Mouse (Mus musculus) liver, embryonic 13.5 days (tissue): ENCODE data around the gene Col6a2. TPM values are rescaled to one million over a fixed set of nuclear protein-coding genes. Genes with fewer than 3 reads are reported as not detected.

Experiments
- ATAC-seq: fragments of 200-750 bp; cut with Nextera tagmentation; 2 replicates; pipeline ENCODE4 v1.8.0; 2017; ENCODE audit warnings: low read depth, mild to moderate bottlenecking, moderate number of reproducible peaks, moderate library complexity
- DNase-seq: peaks from one replicate; pipeline ENCODE4 v3.0.0; 2022
- H3K27ac ChIP-seq: fragments of 300-500 bp; sonication (generic); 2 replicates; pipeline ENCODE4 v1.5.1; 2015; ENCODE audit warnings: moderate library complexity, mild to moderate bottlenecking, inconsistent platforms
- H3K27me3 ChIP-seq: fragments of 300-500 bp; sonication (generic); 2 replicates; pipeline ENCODE4 v1.6.1; 2015; ENCODE audit warnings: mild to moderate bottlenecking, inconsistent platforms
- H3K36me3 ChIP-seq: fragments of 300-500 bp; sonication (generic); 2 replicates; pipeline ENCODE4 v1.6.1; 2015; ENCODE audit warnings: mild to moderate bottlenecking, inconsistent platforms
- H3K4me1 ChIP-seq: fragments of 300-500 bp; sonication (generic); replicated peaks from 2 replicates; pipeline ENCODE4 v1.6.1; 2015; ENCODE audit warnings: inconsistent platforms
- H3K4me2 ChIP-seq: fragments of 300-500 bp; sonication (generic); 2 replicates; pipeline ENCODE4 v1.6.1; 2015; ENCODE audit warnings: inconsistent platforms, mild to moderate bottlenecking, moderate library complexity
- H3K4me3 ChIP-seq: fragments of 300-500 bp; sonication (generic); replicated peaks from 2 replicates; pipeline ENCODE4 v1.5.1; 2015; ENCODE audit warnings: mild to moderate bottlenecking, inconsistent platforms
- H3K9ac ChIP-seq: fragments of 300-500 bp; sonication (generic); 2 replicates; pipeline ENCODE4 v1.6.1; 2015; ENCODE audit warnings: mild to moderate bottlenecking, inconsistent platforms
- H3K9me3 ChIP-seq: fragments of 300-500 bp; sonication (generic); replicated peaks from 2 replicates; pipeline ENCODE4 v1.6.1; 2016; ENCODE audit warnings: inconsistent platforms
- WGBS: fragments of 180-500 bp; shearing (Covaris S2); methylation state at CpG from one replicate; pipeline ENCODE4 v1.1.7; 2015; ENCODE audit not compliant: insufficient replicate concordance; 5-methylcytosine and 5-hydroxymethylcytosine counted together
- polyA plus RNA-seq: library from polyadenylated mRNA; unstranded; fragments of >200 nt; fragmentation: Nextera tagmentation; extraction: Ambion mirVana; gene quantifications from 2 replicates; pipeline ENCODE4 v1.2.1, GENCODE M21; 2015

Gene Col6a2
- 8.3 and 9.5 TPM in 2 replicates for polyA plus RNA-seq

- DNase-seq (peak; percentile 32), ATAC-seq (peak; percentile 47)
- H3K4me1 ChIP-seq = 0 out of 2 replicates have a peak, but pooled peaks cover 4% of the 10 kb centered on the region
- WGBS = 4% methylated on average over 31 of the region's 31 CpGs
- no peaks in the 10 kb centered on the region for H3K36me3 ChIP-seq
- H3K27me3 ChIP-seq = no peaks in the 10 kb centered on the region
- no peak within 1 kb of the TSS for H3K27ac ChIP-seq
- H3K4me3 ChIP-seq = peak within 1 kb of the TSS; percentile 39
- H3K9me3 ChIP-seq = no peaks in the 10 kb centered on the region
- H3K4me2 ChIP-seq = peak within 1 kb of the TSS; percentile 47
- peak within 1 kb of the TSS; percentile 26 for H3K9ac ChIP-seq
Measured at GRCm38 (mm10) chr10:76622928-76623680, at the start of gene Col6a2. Gene Col6a2 (minus strand): TSS chr10:76623630.

GRCm38 (mm10) chr10:76671939-76672338, 48.5 kb upstream of the Col6a2 start:
- 77% methylated on average over 9 of the region's 9 CpGs for WGBS
- no peak overlapping the region for H3K4me3 ChIP-seq
- H3K4me2 ChIP-seq = no peak overlapping the region

GRCm38 (mm10) chr10:76668947-76669284, 45.5 kb upstream of the Col6a2 start:
- Histone ChIP-seq H3K27ac (no peak overlapping the region), H3K36me3 (no peaks in the 10 kb centered on the region), H3K4me1 (no peaks in the 10 kb centered on the region), H3K9me3 (no peaks in the 10 kb centered on the region), H3K27me3 (no peaks in the 10 kb centered on the region), H3K9ac (no peak overlapping the region), H3K4me2 (no peak overlapping the region), H3K4me3 (no peak overlapping the region)
- 32% methylated on average over 7 of the region's 7 CpGs for WGBS
- DNase-seq (no peak), ATAC-seq (no peak)

More at GRCm38 (mm10) chr10:76671939-76672338, 48.5 kb upstream of the Col6a2 start:
- no peak for ATAC-seq
- Histone ChIP-seq H3K36me3 (no peaks in the 10 kb centered on the region), H3K4me1 (no peaks in the 10 kb centered on the region), H3K27me3 (no peaks in the 10 kb centered on the region), H3K27ac (no peak overlapping the region), H3K9me3 (no peaks in the 10 kb centered on the region), H3K9ac (no peak overlapping the region)
- no peak for DNase-seq

GRCm38 (mm10) chr10:76668261-76668946, 45.0 kb upstream of the Col6a2 start:
- DNase-seq (no peak), ATAC-seq (no peak)
- no peaks in the 10 kb centered on the region for H3K27me3 ChIP-seq
- no peak overlapping the region for H3K4me2 ChIP-seq
- H3K36me3 ChIP-seq = no peaks in the 10 kb centered on the region
- no peaks in the 10 kb centered on the region for H3K9me3 ChIP-seq
- 74% methylated on average over 4 of the region's 4 CpGs for WGBS
- no peak overlapping the region for H3K9ac ChIP-seq
- H3K27ac ChIP-seq = no peak overlapping the region
- no peaks in the 10 kb centered on the region for H3K4me1 ChIP-seq
- no peak overlapping the region for H3K4me3 ChIP-seq

GRCm38 (mm10) chr10:76667197-76667805, 43.9 kb upstream of the Col6a2 start:
- no peaks in the 10 kb centered on the region for H3K9me3 ChIP-seq
- no peak overlapping the region for H3K4me2 ChIP-seq
- H3K27ac ChIP-seq = no peak overlapping the region
- no peak overlapping the region for H3K4me3 ChIP-seq
- no peaks in the 10 kb centered on the region for H3K27me3 ChIP-seq
- no peaks in the 10 kb centered on the region for H3K4me1 ChIP-seq
- H3K9ac ChIP-seq = no peak overlapping the region
- 81% methylated on average over 1 of the region's 1 CpGs for WGBS
- H3K36me3 ChIP-seq = no peaks in the 10 kb centered on the region
- DNase-seq (no peak), ATAC-seq (no peak)

- ATAC-seq (no peak), DNase-seq (no peak)
- no peak overlapping the region for H3K4me2 ChIP-seq
- H3K4me3 ChIP-seq = no peak overlapping the region
- H3K4me1 ChIP-seq = no peaks in the 10 kb centered on the region
- H3K27ac ChIP-seq = no peak overlapping the region
- no peaks in the 10 kb centered on the region for H3K9me3 ChIP-seq
- no peaks in the 10 kb centered on the region for H3K27me3 ChIP-seq
- whole genome bisulfite sequencing = 80% methylated on average over 11 of the region's 11 CpGs
- H3K36me3 ChIP-seq = no peaks in the 10 kb centered on the region
- H3K9ac ChIP-seq = no peak overlapping the region
Measured at GRCm38 (mm10) chr10:76665551-76665950, 42.1 kb upstream of the Col6a2 start.

- H3K4me2 ChIP-seq = no peak overlapping the region
- 71% methylated on average over 20 of the region's 20 CpGs for WGBS
- H3K4me3 ChIP-seq = no peak overlapping the region
- H3K9me3 ChIP-seq = no peaks in the 10 kb centered on the region
- no peak overlapping the region for H3K9ac ChIP-seq
- no peak for ATAC-seq
- no peaks in the 10 kb centered on the region for H3K4me1 ChIP-seq
- no peaks in the 10 kb centered on the region for H3K27me3 ChIP-seq
- no peaks in the 10 kb centered on the region for H3K36me3 ChIP-seq
- no peak overlapping the region for H3K27ac ChIP-seq
- DNase-seq = no peak
Measured at GRCm38 (mm10) chr10:76664156-76665115, 41.0 kb upstream of the Col6a2 start.

- DNase-seq (no peak), ATAC-seq (no peak)
- H3K27ac ChIP-seq = no peak overlapping the region
- no peak overlapping the region for H3K4me3 ChIP-seq
- no peaks in the 10 kb centered on the region for H3K36me3 ChIP-seq
- H3K4me2 ChIP-seq = no peak overlapping the region
- no peaks in the 10 kb centered on the region for H3K9me3 ChIP-seq
- no peaks in the 10 kb centered on the region for H3K27me3 ChIP-seq
- no peak overlapping the region for H3K9ac ChIP-seq
- no peaks in the 10 kb centered on the region for H3K4me1 ChIP-seq
- WGBS = 62% methylated on average over 11 of the region's 11 CpGs
Measured at GRCm38 (mm10) chr10:76653345-76654336, 30.2 kb upstream of the Col6a2 start.

GRCm38 (mm10) chr10:76650662-76651342, 27.4 kb upstream of the Col6a2 start:
- H3K36me3 ChIP-seq = no peaks in the 10 kb centered on the region
- no peak for DNase-seq
- H3K4me1 ChIP-seq = no peaks in the 10 kb centered on the region
- H3K27ac ChIP-seq = no peak overlapping the region
- no peak for ATAC-seq
- no peaks in the 10 kb centered on the region for H3K27me3 ChIP-seq
- H3K4me3 ChIP-seq = no peak overlapping the region
- WGBS = 46% methylated on average over 12 of the region's 12 CpGs
- H3K4me2 ChIP-seq = no peak overlapping the region
- H3K9me3 ChIP-seq = no peaks in the 10 kb centered on the region
- no peak overlapping the region for H3K9ac ChIP-seq

- H3K9ac ChIP-seq = no peak overlapping the region
- no peak overlapping the region for H3K4me2 ChIP-seq
- ATAC-seq (no peak), DNase-seq (no peak)
- H3K4me3 ChIP-seq = no peak overlapping the region
- 78% methylated on average over 10 of the region's 10 CpGs for WGBS
- no peaks in the 10 kb centered on the region for H3K27me3 ChIP-seq
- no peaks in the 10 kb centered on the region for H3K9me3 ChIP-seq
- H3K4me1 ChIP-seq = no peaks in the 10 kb centered on the region
- no peak overlapping the region for H3K27ac ChIP-seq
- H3K36me3 ChIP-seq = no peaks in the 10 kb centered on the region
Measured at GRCm38 (mm10) chr10:76648738-76649137, 25.3 kb upstream of the Col6a2 start.
